In the genomic region with DNA sequence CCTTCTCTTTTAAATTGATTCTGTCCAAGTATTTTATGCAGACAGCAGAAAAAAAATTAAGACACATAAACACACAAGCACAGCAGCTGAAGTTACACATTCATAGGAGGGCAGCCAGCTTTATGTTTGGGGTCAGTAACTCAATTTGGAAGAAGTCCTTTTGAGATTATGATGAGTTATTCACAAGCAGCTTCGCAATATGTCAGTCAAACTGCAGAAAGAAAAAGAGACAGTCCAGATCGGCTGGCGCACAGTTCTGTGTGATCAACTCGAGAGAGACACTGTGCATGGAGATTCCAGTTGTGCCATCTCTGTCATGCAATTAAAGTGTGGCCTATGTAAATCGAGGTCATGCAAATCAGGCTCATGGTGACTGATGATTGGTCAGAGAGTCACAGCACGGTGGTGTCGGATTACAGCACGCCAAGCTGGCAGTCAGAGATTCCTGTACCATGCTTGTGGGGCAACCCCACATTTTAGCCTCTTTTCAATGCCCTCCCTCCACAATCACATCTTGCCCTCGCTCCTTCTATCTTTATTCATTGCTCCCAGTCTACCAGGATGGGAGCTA, we compare ENCODE assay signal across 16 mouse cellular contexts.
DNase-seq lines count a peak whose midpoint lies in the region; ATAC-seq and TF ChIP-seq lines count a peak whose summit lies in the region.
"Had no signal": no experiment of that assay in that cellular context is flagged by ENCODE, and none has a peak within 500 bp of the region (broad histone marks: within the 10 kb centered on the region; RNA-seq: fewer than 3 reads in every experiment).

No protein-coding gene starts in this region.

- no peak for TF ChIP-seq RAD21 in CH12.LX (IDR thresholded peaks at IDR 0.05; ENCODE audit: low read depth, low read length)

- 58% methylated on average over 9 of the region's 9 CpGs for WGBS in hindbrain, embryonic 12.5 days
- WGBS in hindbrain, embryonic 16.5 days: 53% methylated on average over 9 of the region's 9 CpGs
- WGBS in embryonic facial prominence, embryonic 10.5 days: 71% methylated on average over 9 of the region's 9 CpGs

- DNase-seq in 3134 (ENCODE audit: extremely low read depth, insufficient read length, low spot score) (peak; percentile 37), CH12.LX (ENCODE audit: extremely low read depth) (peak; percentile 32)
- DNase-seq in embryonic facial prominence, embryonic 10.5 days (ENCODE audit: low spot score): peak; percentile 19
- DNase-seq in cerebellum, postnatal 25 days: no peak
- no peak for DNase-seq in frontal cortex, postnatal 36 days (ENCODE audit: low spot score in 2 of 2)
- DNase-seq in urinary bladder, adult 2 months (ENCODE audit: low spot score): no peak
- DNase-seq: adrenal gland, postnatal 14 days; cerebellum, postnatal 14 days; heart, adult 18-20 months; kidney, postnatal 14 days; layer of hippocampus, postnatal 36 days; liver, postnatal 0 days had no signal

- H3K79me2 ChIP-seq in CH12.LX (replicated peaks; ENCODE audit: control insufficient read depth, extremely low read depth, insufficient read depth, poor library complexity, severe bottlenecking): no peaks in the 10 kb centered on the region

- ATAC-seq in hindbrain, embryonic 12.5 days (ENCODE audit: low FRiP score): 0 out of 2 replicates have a peak, but pooled peaks have one; percentile 48
- no peak for ATAC-seq in hindbrain, embryonic 16.5 days
- ATAC-seq: liver, postnatal 0 days had no signal

- H3K4me2 ChIP-seq in hindbrain, embryonic 12.5 days (replicated peaks): no peak overlapping the region
- H3K4me2 ChIP-seq in hindbrain, embryonic 16.5 days (ENCODE audit: low read length): no peak overlapping the region
- H3K4me2 ChIP-seq in CH12.LX (ENCODE audit: insufficient read depth, low read depth, poor library complexity, severe bottlenecking): no peak overlapping the region
- H3K4me2 ChIP-seq: stomach, embryonic 15.5 days had no signal

- no peak overlapping the region for H3K27ac ChIP-seq in hindbrain, embryonic 12.5 days
- H3K27ac ChIP-seq in hindbrain, embryonic 16.5 days (ENCODE audit: low read depth, low read length): no peak overlapping the region
- no peak overlapping the region for H3K27ac ChIP-seq in CH12.LX (ENCODE audit: insufficient read depth, low read depth)
- H3K27ac ChIP-seq in embryonic facial prominence, embryonic 10.5 days (replicated peaks): no peak overlapping the region
- H3K27ac ChIP-seq: macrophage; stomach, embryonic 15.5 days had no signal

- no peaks in the 10 kb centered on the region for H3K4me1 ChIP-seq in hindbrain, embryonic 12.5 days
- H3K4me1 ChIP-seq in hindbrain, embryonic 16.5 days (ENCODE audit: control insufficient read depth, insufficient read depth, low read depth, low read length): no peaks in the 10 kb centered on the region
- H3K4me1 ChIP-seq in CH12.LX (ENCODE audit: control insufficient read depth in 1 of 2, insufficient read depth in 2 of 2): peaks cover 0 to 7% of the 10 kb centered on the region in 2 experiments; a peak in 2 of 4 replicates
- H3K4me1 ChIP-seq in embryonic facial prominence, embryonic 10.5 days: no peaks in the 10 kb centered on the region
- H3K4me1 ChIP-seq: stomach, embryonic 15.5 days had no signal

- no peak overlapping the region for H3K4me3 ChIP-seq in hindbrain, embryonic 12.5 days
- no peak overlapping the region for H3K4me3 ChIP-seq in hindbrain, embryonic 16.5 days (ENCODE audit: low read length)
- no peak overlapping the region for H3K4me3 ChIP-seq in CH12.LX (replicated peaks in 1 of 3; ENCODE audit: low read depth in 2 of 3, low read length in 2 of 3, poor library complexity in 1 of 3)
- H3K4me3 ChIP-seq in embryonic facial prominence, embryonic 10.5 days: no peak overlapping the region
- H3K4me3 ChIP-seq: stomach, embryonic 15.5 days had no signal

- no peak overlapping the region for H3K9ac ChIP-seq in hindbrain, embryonic 12.5 days
- H3K9ac ChIP-seq in hindbrain, embryonic 16.5 days (ENCODE audit: low read depth, low read length): no peak overlapping the region
- H3K9ac ChIP-seq in CH12.LX (ENCODE audit: insufficient read depth, low read depth): no peak overlapping the region
- H3K9ac ChIP-seq: liver, postnatal 0 days; stomach, embryonic 15.5 days had no signal

- no peaks in the 10 kb centered on the region for H3K9me3 ChIP-seq in hindbrain, embryonic 12.5 days (replicated peaks)
- no peaks in the 10 kb centered on the region for H3K9me3 ChIP-seq in hindbrain, embryonic 16.5 days (ENCODE audit: control insufficient read depth, low read length)
- H3K9me3 ChIP-seq in CH12.LX (replicated peaks; ENCODE audit: low read length): peaks cover 5% of the 10 kb centered on the region
- no peaks in the 10 kb centered on the region for H3K9me3 ChIP-seq in embryonic facial prominence, embryonic 10.5 days
- H3K9me3 ChIP-seq: stomach, embryonic 15.5 days had no signal

- H3K27me3 ChIP-seq in hindbrain, embryonic 12.5 days: no peaks in the 10 kb centered on the region
- no peaks in the 10 kb centered on the region for H3K27me3 ChIP-seq in hindbrain, embryonic 16.5 days (replicated peaks; ENCODE audit: control insufficient read depth, insufficient read depth, low read length)
- H3K27me3 ChIP-seq in CH12.LX (replicated peaks): no peaks in the 10 kb centered on the region
- H3K27me3 ChIP-seq in embryonic facial prominence, embryonic 10.5 days (replicated peaks; ENCODE audit: low read depth, poor library complexity, severe bottlenecking): no peaks in the 10 kb centered on the region
- H3K27me3 ChIP-seq: stomach, embryonic 15.5 days had no signal

- in situ Hi-C loops in CH12.LX (cut with MboI; ENCODE audit: low pct_ligation_motif_present, low pct_unique_long_range_greater_than_20kb, low sequenced_read_pairs): no loop called here

- dilution Hi-C loops in CH12.LX (cut with MboI; ENCODE audit: extremely low pct_ligation_motif_present, extremely low pct_unique_long_range_greater_than_20kb, low sequenced_read_pairs): no loop called here

- no peak for TF ChIP-seq POLR2A in CH12.LX (IDR thresholded peaks at IDR 0.05; ENCODE audit: low read depth, low read length)

- no peak for TF ChIP-seq CTCF in CH12.LX (conservative IDR thresholded peaks at IDR 0.05 in 1 of 2, IDR thresholded peaks at IDR 0.05 in 1 of 2; ENCODE audit: low read depth in 2 of 2, low read length in 2 of 2)

- no peak for TF ChIP-seq EP300 in CH12.LX (IDR thresholded peaks at IDR 0.05; ENCODE audit: low read length)

- no peaks in the 10 kb centered on the region for H3K36me3 ChIP-seq in hindbrain, embryonic 12.5 days
- no peaks in the 10 kb centered on the region for H3K36me3 ChIP-seq in hindbrain, embryonic 16.5 days (ENCODE audit: control insufficient read depth, insufficient read depth, low read length)
- no peaks in the 10 kb centered on the region for H3K36me3 ChIP-seq in CH12.LX (replicated peaks in 1 of 2; ENCODE audit: control insufficient read depth in 1 of 2, insufficient read depth in 1 of 2, low read length in 1 of 2)
- no peaks in the 10 kb centered on the region for H3K36me3 ChIP-seq in embryonic facial prominence, embryonic 10.5 days (replicated peaks)
- H3K36me3 ChIP-seq: stomach, embryonic 15.5 days had no signal

TF ChIP-seq in CH12.LX, 34 proteins besides CTCF, POLR2A, EP300 and RAD21:
- no peak for TF ChIP-seq ZKSCAN1 (IDR thresholded peaks at IDR 0.05; ENCODE audit: borderline replicate concordance, low read depth, low read length)
- TF ChIP-seq POLR2AphosphoS2 (IDR thresholded peaks at IDR 0.05; ENCODE audit: low read depth, low read length): no peak
- 0 out of 2 replicates have a peak, but pooled peaks have one; percentile 55 for TF ChIP-seq TBP (conservative IDR thresholded peaks at IDR 0.05; ENCODE audit: low read depth, low read length)
TF ChIP-seq in CH12.LX: peak in this region for 1.

Comparison
In these comparisons a context has a peak if more than half of its experiments do, and no peak if none do; other contexts are left out.
1. DNase-seq: peak in 3134 (single experiment), CH12.LX (single experiment) and embryonic facial prominence, embryonic 10.5 days (single experiment); none in cerebellum, postnatal 25 days (0 of 2), frontal cortex, postnatal 36 days (0 of 2) and urinary bladder, adult 2 months (single experiment).